Mouse (Mus musculus) testis, adult 2 months (tissue): ENCODE results near the gene Aoah. TPM values are rescaled to one million over a fixed set of nuclear protein-coding genes. Genes with fewer than 3 reads are reported as not detected.

Experiments
- H3K27ac ChIP-seq: fragments of 200-500 bp; 2 replicates; pipeline ENCODE4 v1.5.1; 2012; ENCODE audit warnings: low read depth, low read length; ENCODE audit not compliant: control insufficient read depth, insufficient read depth
- H3K27me3 ChIP-seq: fragments of 200-500 bp; 2 replicates; pipeline ENCODE4 v1.6.1; 2012; ENCODE audit warnings: mild to moderate bottlenecking, low read length, moderate library complexity; ENCODE audit not compliant: control insufficient read depth, insufficient read depth
- H3K36me3 ChIP-seq: fragments of 200-500 bp; 2 replicates; pipeline ENCODE4 v1.6.1; 2012; ENCODE audit warnings: mild to moderate bottlenecking, low read length; ENCODE audit not compliant: control insufficient read depth, insufficient read depth
- H3K4me1 ChIP-seq: fragments of 200-500 bp; 2 replicates; pipeline ENCODE4 v1.6.1; 2012; ENCODE audit warnings: low read length; ENCODE audit not compliant: control insufficient read depth, insufficient read depth
- H3K4me3 ChIP-seq: fragments of 200-500 bp; 2 replicates; pipeline ENCODE4 v1.5.1; 2012; ENCODE audit warnings: low read depth, mild to moderate bottlenecking, low read length, moderate library complexity, mixed read lengths; ENCODE audit not compliant: control insufficient read depth
- CTCF ChIP-seq: fragments of 200-500 bp; IDR thresholded peaks from 2 replicates; pipeline ENCODE4 v1.5.1; 2012; ENCODE audit warnings: low read depth, mild to moderate bottlenecking, inconsistent platforms, low read length, moderate library complexity; ENCODE audit not compliant: control insufficient read depth, insufficient read depth, insufficient replicate concordance
- POLR2A ChIP-seq: fragments of 200-500 bp; IDR thresholded peaks from 2 replicates; pipeline ENCODE4 v1.6.1; 2012; ENCODE audit warnings: low read depth, mild to moderate bottlenecking, inconsistent platforms, low read length, moderate library complexity; ENCODE audit not compliant: control insufficient read depth
- polyA plus RNA-seq: library from polyadenylated mRNA; depleted of rRNA; stranded (reverse); fragments of >200 nt; gene quantifications from 2 replicates; pipeline ENCODE4 v1.2.3, GENCODE M21; 2012; rRNA removed

Aoah gene
- 0.59 and 0.79 TPM in 2 replicates for polyA plus RNA-seq

GRCm38 (mm10) chr13:20793901-20794300, at the start of gene Aoah:
Aoah (plus strand) TSS chr13:20794113.
- no peaks in the 10 kb centered on the region for H3K27me3 ChIP-seq
- H3K4me1 ChIP-seq, result no peaks in the 10 kb centered on the region
- TF ChIP-seq POLR2A (no peak), CTCF (no peak)
- H3K27ac ChIP-seq, result no peak within 1 kb of the TSS
- no peaks in the 10 kb centered on the region for H3K36me3 ChIP-seq
- H3K4me3 ChIP-seq, result no peak within 1 kb of the TSS

GRCm38 (mm10) chr13:20754843-20755242, 39.1 kb upstream of the Aoah start:
- Histone ChIP-seq H3K4me1 (no peaks in the 10 kb centered on the region), H3K36me3 (no peaks in the 10 kb centered on the region), H3K27me3 (no peaks in the 10 kb centered on the region), H3K27ac (no peak overlapping the region), H3K4me3 (no peak overlapping the region)
- TF ChIP-seq POLR2A, result no peak
- no peak for TF ChIP-seq CTCF

GRCm38 (mm10) chr13:20783648-20784047, 10.3 kb upstream of the Aoah start:
- H3K4me3 ChIP-seq, result no peak overlapping the region
- TF ChIP-seq CTCF (no peak), POLR2A (no peak)
- H3K4me1 ChIP-seq, result no peaks in the 10 kb centered on the region
- no peaks in the 10 kb centered on the region for H3K27me3 ChIP-seq
- H3K27ac ChIP-seq, result no peak overlapping the region
- H3K36me3 ChIP-seq, result no peaks in the 10 kb centered on the region

GRCm38 (mm10) chr13:20784060-20784459, 9.9 kb upstream of the Aoah start:
- Histone ChIP-seq H3K27me3 (no peaks in the 10 kb centered on the region), H3K4me3 (no peak overlapping the region), H3K4me1 (no peaks in the 10 kb centered on the region), H3K27ac (no peak overlapping the region), H3K36me3 (no peaks in the 10 kb centered on the region)
- TF ChIP-seq CTCF (no peak), POLR2A (no peak)

GRCm38 (mm10) chr13:20785960-20786359, 8.0 kb upstream of the Aoah start:
- Histone ChIP-seq H3K27me3 (no peaks in the 10 kb centered on the region), H3K4me1 (no peaks in the 10 kb centered on the region), H3K36me3 (no peaks in the 10 kb centered on the region), H3K4me3 (no peak overlapping the region), H3K27ac (no peak overlapping the region)
- TF ChIP-seq POLR2A, result no peak
- no peak for TF ChIP-seq CTCF

GRCm38 (mm10) chr13:20786825-20787245, 7.1 kb upstream of the Aoah start:
- Histone ChIP-seq H3K36me3 (no peaks in the 10 kb centered on the region), H3K4me3 (no peak overlapping the region), H3K27me3 (no peaks in the 10 kb centered on the region), H3K4me1 (no peaks in the 10 kb centered on the region), H3K27ac (no peak overlapping the region)
- TF ChIP-seq POLR2A (no peak), CTCF (no peak)

- H3K4me1 ChIP-seq, result no peaks in the 10 kb centered on the region
- no peaks in the 10 kb centered on the region for H3K36me3 ChIP-seq
- no peaks in the 10 kb centered on the region for H3K27me3 ChIP-seq
- no peak overlapping the region for H3K27ac ChIP-seq
- TF ChIP-seq POLR2A (no peak), CTCF (no peak)
- H3K4me3 ChIP-seq, result no peak overlapping the region
Measured at GRCm38 (mm10) chr13:20787952-20788351, 6.0 kb upstream of the Aoah start.

GRCm38 (mm10) chr13:20796651-20797050, 2.7 kb downstream of the Aoah start:
- no peaks in the 10 kb centered on the region for H3K27me3 ChIP-seq
- H3K4me1 ChIP-seq, result no peaks in the 10 kb centered on the region
- no peak overlapping the region for H3K4me3 ChIP-seq
- TF ChIP-seq CTCF, result no peak
- no peak for TF ChIP-seq POLR2A
- no peaks in the 10 kb centered on the region for H3K36me3 ChIP-seq
- no peak overlapping the region for H3K27ac ChIP-seq
